Mouse (Mus musculus) lung, embryonic 16.5 days (tissue): ENCODE measurements around the gene Acsf3. TPM values are rescaled to one million over a fixed set of nuclear protein-coding genes. Genes with fewer than 3 reads are reported as not detected.

Experiments
- ATAC-seq: fragments of 200-750 bp; cut with Nextera tagmentation; 2 replicates; pipeline ENCODE4 v1.8.0; 2017; ENCODE audit warnings: low read depth, mild to moderate bottlenecking, moderate library complexity
- H3K27ac ChIP-seq: fragments of 300-500 bp; sonication (generic); 2 replicates; pipeline ENCODE4 v1.5.1; 2014; ENCODE audit warnings: mild to moderate bottlenecking, control low read depth, low read length
- H3K27me3 ChIP-seq: fragments of 300-500 bp; sonication (generic); 2 replicates; pipeline ENCODE4 v1.6.1; 2014; ENCODE audit warnings: low read depth, low read length, mixed read lengths; ENCODE audit not compliant: control insufficient read depth, insufficient read depth
- H3K36me3 ChIP-seq: fragments of 300-500 bp; sonication (generic); 2 replicates; pipeline ENCODE4 v1.6.1; 2014; ENCODE audit warnings: low read length; ENCODE audit not compliant: control insufficient read depth, insufficient read depth
- H3K4me1 ChIP-seq: fragments of 300-500 bp; sonication (generic); replicated peaks from 2 replicates; pipeline ENCODE4 v1.6.1; 2014; ENCODE audit warnings: low read length, mixed read lengths; ENCODE audit not compliant: control insufficient read depth, insufficient read depth
- H3K4me2 ChIP-seq: fragments of 300-500 bp; sonication (generic); 2 replicates; pipeline ENCODE4 v1.6.1; 2014; ENCODE audit warnings: low read depth, low read length, control low read depth
- H3K4me3 ChIP-seq: fragments of 300-500 bp; sonication (generic); 2 replicates; pipeline ENCODE4 v1.5.1; 2014; ENCODE audit warnings: mild to moderate bottlenecking, low read length, control low read depth
- H3K9ac ChIP-seq: fragments of 300-500 bp; sonication (generic); 2 replicates; pipeline ENCODE4 v1.6.1; 2014; ENCODE audit warnings: low read length, control low read depth
- H3K9me3 ChIP-seq: fragments of 300-500 bp; sonication (generic); 2 replicates; pipeline ENCODE4 v1.6.1; 2016; ENCODE audit warnings: low read length; ENCODE audit not compliant: control insufficient read depth
- WGBS: fragments of 180-500 bp; shearing (Covaris S2); extraction: QIAGEN DNeasy Blood & Tissue Kit; methylation state at CpG from one replicate; pipeline ENCODE4 v1.1.7; 2014; 5-methylcytosine and 5-hydroxymethylcytosine counted together
- polyA plus RNA-seq: library from polyadenylated mRNA; unstranded; fragments of >200 nt; fragmentation: Nextera tagmentation; extraction: Ambion mirVana; gene quantifications from 2 replicates; pipeline ENCODE4 v1.2.1, GENCODE M21; 2015

Acsf3 gene
- 17.0 and 17.1 TPM in 2 replicates for polyA plus RNA-seq

- peak within 1 kb of the TSS; percentile 50 for H3K27ac ChIP-seq
- peaks cover 5% of the 10 kb centered on the region for H3K4me1 ChIP-seq
- under 1% methylated on average over 50 of the region's 50 CpGs for WGBS
Measured at GRCm38 (mm10) chr8:122775285-122776155, at the start of gene Acsf3. Gene Acsf3 (plus strand): TSS chr8:122775486.

GRCm38 (mm10) chr8:122726789-122727188, 48.5 kb upstream of the Acsf3 start:
- no peaks in the 10 kb centered on the region for H3K9me3 ChIP-seq
- H3K27ac ChIP-seq = no peak overlapping the region
- H3K36me3 ChIP-seq = no peaks in the 10 kb centered on the region
- ATAC-seq = no peak
- no peaks in the 10 kb centered on the region for H3K4me1 ChIP-seq
- no peak overlapping the region for H3K4me2 ChIP-seq
- no peak overlapping the region for H3K4me3 ChIP-seq
- H3K27me3 ChIP-seq = no peaks in the 10 kb centered on the region; the same call in 1 of the 2 replicates
- WGBS = 44% methylated on average over 2 of the region's 2 CpGs
- H3K9ac ChIP-seq = no peak overlapping the region

More at GRCm38 (mm10) chr8:122775285-122776155, at the start of gene Acsf3:
- H3K9me3 ChIP-seq = no peaks in the 10 kb centered on the region
- H3K4me3 ChIP-seq = peak within 1 kb of the TSS; percentile 88
- peak within 1 kb of the TSS; percentile 95 for H3K9ac ChIP-seq
- H3K4me2 ChIP-seq = peak within 1 kb of the TSS; percentile 93
- H3K27me3 ChIP-seq = no peaks in the 10 kb centered on the region
- no peaks in the 10 kb centered on the region for H3K36me3 ChIP-seq
- ATAC-seq = peak; percentile 67

- 51% methylated on average over 5 of the region's 5 CpGs for WGBS
- Histone ChIP-seq H3K36me3 (no peaks in the 10 kb centered on the region), H3K4me3 (no peak overlapping the region), H3K27ac (no peak overlapping the region), H3K9ac (no peak overlapping the region), H3K4me1 (no peaks in the 10 kb centered on the region), H3K27me3 (no peaks in the 10 kb centered on the region), H3K9me3 (no peaks in the 10 kb centered on the region), H3K4me2 (no peak overlapping the region)
- no peak for ATAC-seq
Measured at GRCm38 (mm10) chr8:122727412-122727811, 47.9 kb upstream of the Acsf3 start.

GRCm38 (mm10) chr8:122728630-122729029, 46.7 kb upstream of the Acsf3 start:
- ATAC-seq = no peak
- Histone ChIP-seq H3K4me3 (no peak overlapping the region), H3K9ac (no peak overlapping the region), H3K4me1 (no peaks in the 10 kb centered on the region), H3K36me3 (no peaks in the 10 kb centered on the region), H3K27ac (no peak overlapping the region), H3K9me3 (no peaks in the 10 kb centered on the region), H3K27me3 (no peaks in the 10 kb centered on the region), H3K4me2 (no peak overlapping the region)
- WGBS = 16% methylated on average over 3 of the region's 3 CpGs

GRCm38 (mm10) chr8:122735110-122735509, 40.2 kb upstream of the Acsf3 start:
- no peak for ATAC-seq
- Histone ChIP-seq H3K4me3 (no peak overlapping the region), H3K4me1 (no peaks in the 10 kb centered on the region), H3K27me3 (peaks cover 2% of the 10 kb centered on the region; the same call in 1 of the 2 replicates), H3K36me3 (no peaks in the 10 kb centered on the region), H3K9me3 (no peaks in the 10 kb centered on the region), H3K4me2 (no peak overlapping the region), H3K9ac (no peak overlapping the region), H3K27ac (no peak overlapping the region)
- 73% methylated on average over 3 of the region's 3 CpGs for WGBS

GRCm38 (mm10) chr8:122735542-122736473, 39.5 kb upstream of the Acsf3 start:
- no peak overlapping the region for H3K27ac ChIP-seq
- no peak overlapping the region for H3K9ac ChIP-seq
- peaks cover 2% of the 10 kb centered on the region; the same call in 1 of the 2 replicates for H3K27me3 ChIP-seq
- H3K4me3 ChIP-seq = no peak overlapping the region
- 0 out of 2 replicates have a peak, but pooled peaks have one; percentile 23 for ATAC-seq
- no peaks in the 10 kb centered on the region for H3K36me3 ChIP-seq
- H3K4me2 ChIP-seq = no peak overlapping the region
- no peaks in the 10 kb centered on the region for H3K9me3 ChIP-seq
- WGBS = 37% methylated on average over 19 of the region's 19 CpGs
- no peaks in the 10 kb centered on the region for H3K4me1 ChIP-seq

- H3K4me2 ChIP-seq = no peak overlapping the region
Measured at GRCm38 (mm10) chr8:122736623-122737022, 38.7 kb upstream of the Acsf3 start.

GRCm38 (mm10) chr8:122737071-122737470, 38.2 kb upstream of the Acsf3 start:
- Histone ChIP-seq H3K4me2 (no peak overlapping the region), H3K27ac (no peak overlapping the region), H3K36me3 (no peaks in the 10 kb centered on the region), H3K4me3 (no peak overlapping the region), H3K9ac (no peak overlapping the region), H3K4me1 (no peaks in the 10 kb centered on the region), H3K9me3 (no peaks in the 10 kb centered on the region), H3K27me3 (peaks cover 6% of the 10 kb centered on the region; the same call in 1 of the 2 replicates)
- 49% methylated on average over 4 of the region's 4 CpGs for WGBS
- ATAC-seq = no peak

More at GRCm38 (mm10) chr8:122736623-122737022, 38.7 kb upstream of the Acsf3 start:
- Histone ChIP-seq H3K36me3 (no peaks in the 10 kb centered on the region), H3K9ac (no peak overlapping the region), H3K9me3 (no peaks in the 10 kb centered on the region), H3K27ac (no peak overlapping the region), H3K4me1 (no peaks in the 10 kb centered on the region), H3K4me3 (no peak overlapping the region), H3K27me3 (peaks cover 2% of the 10 kb centered on the region; the same call in 1 of the 2 replicates)
- 85% methylated on average over 11 of the region's 11 CpGs for WGBS
- no peak for ATAC-seq

- no peak overlapping the region for H3K9ac ChIP-seq
- peaks cover 8% of the 10 kb centered on the region; the same call in 1 of the 2 replicates for H3K27me3 ChIP-seq
- no peak overlapping the region for H3K4me3 ChIP-seq
- ATAC-seq = no peak
- no peaks in the 10 kb centered on the region for H3K4me1 ChIP-seq
- 81% methylated on average over 6 of the region's 6 CpGs for WGBS
- no peak overlapping the region for H3K4me2 ChIP-seq
- H3K27ac ChIP-seq = no peak overlapping the region
- H3K36me3 ChIP-seq = no peaks in the 10 kb centered on the region
- H3K9me3 ChIP-seq = no peaks in the 10 kb centered on the region
Measured at GRCm38 (mm10) chr8:122737886-122738285, 37.4 kb upstream of the Acsf3 start.
